Mouse (Mus musculus): ENCODE measurements around the gene Ski. TPM values are rescaled to one million over a fixed set of nuclear protein-coding genes. Genes with fewer than 3 reads are reported as not detected.
A peak's percentile ranks its signal among the peaks of the same experiment; 100 is the strongest.

Ski gene
- polyA plus RNA-seq, 1 experiment from 2014 or later: 22.6 TPM

DNA sequence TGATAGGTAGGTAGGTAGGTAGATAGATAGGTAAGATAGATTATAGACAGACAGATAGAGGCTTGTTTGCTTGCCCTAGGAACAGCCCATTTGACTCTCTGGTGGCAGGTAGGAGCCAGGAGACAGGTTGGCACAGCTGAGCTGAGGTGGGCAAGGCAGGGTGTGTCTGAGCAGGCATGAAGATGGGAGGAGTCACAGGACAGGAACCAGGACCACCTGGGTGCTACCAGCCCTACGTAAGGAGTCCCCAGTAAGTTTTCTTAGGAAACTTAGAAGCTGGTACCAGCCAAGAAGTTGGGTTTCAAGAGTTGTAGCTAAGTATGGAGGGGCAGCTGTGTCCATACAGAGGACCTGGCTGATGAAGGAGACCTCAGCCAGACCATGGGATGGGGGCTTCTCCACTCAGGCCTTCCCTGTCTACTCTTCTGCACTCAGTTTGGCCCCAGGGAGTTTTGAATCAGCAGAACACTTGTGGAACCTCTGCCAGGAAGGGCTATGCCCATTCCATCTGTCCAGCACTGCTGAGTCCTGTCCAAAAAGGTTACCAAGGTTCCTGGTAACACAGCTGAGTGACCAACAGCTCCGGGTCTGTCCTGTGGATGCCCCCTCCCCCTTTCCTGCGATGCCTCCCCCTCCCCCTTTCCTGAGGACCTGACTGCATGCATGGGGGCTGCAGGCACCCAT, 68.9 kb downstream of the Ski start:
- no peak for TF ChIP-seq EP300 (IDR thresholded peaks at IDR 0.05)
- no peak for TF ChIP-seq CTCF (IDR thresholded peaks at IDR 0.05)
- peaks cover 37% of the 10 kb centered on the region for H3K4me1 ChIP-seq (ENCODE audit: insufficient read depth, low read depth, low read length)
- H3K27ac ChIP-seq (ENCODE audit: low read length): no peak overlapping the region
- H3K4me3 ChIP-seq (ENCODE audit: low read depth, low read length): no peak overlapping the region
- H3K4me2 ChIP-seq (replicated peaks; ENCODE audit: low read depth, low read length): no peak overlapping the region
- no peaks in the 10 kb centered on the region for H3K9me3 ChIP-seq (ENCODE audit: low read length)
- no peak overlapping the region for H3K9ac ChIP-seq (replicated peaks; ENCODE audit: low read depth)
- H3K36me3 ChIP-seq (ENCODE audit: insufficient read depth, low read length): peaks cover 26% of the 10 kb centered on the region
- no peak for DNase-seq (ENCODE audit: low spot score)
- 63% methylated on average over 3 of the region's 3 CpGs for WGBS
- no peak for ATAC-seq
- H3K27me3 ChIP-seq (replicated peaks; ENCODE audit: insufficient read depth, low read length): no peaks in the 10 kb centered on the region

GRCm38 (mm10) chr4:155152476-155152875, 69.9 kb downstream of the Ski start:
- Histone ChIP-seq H3K36me3 (ENCODE audit: insufficient read depth, low read length) (peaks cover 19% of the 10 kb centered on the region), H3K9ac (replicated peaks; ENCODE audit: low read depth) (no peak overlapping the region), H3K4me3 (ENCODE audit: low read depth, low read length) (no peak overlapping the region), H3K4me2 (replicated peaks; ENCODE audit: low read depth, low read length) (no peak overlapping the region), H3K27ac (ENCODE audit: low read length) (peak overlapping the region; percentile 94), H3K27me3 (replicated peaks; ENCODE audit: insufficient read depth, low read length) (no peaks in the 10 kb centered on the region), H3K4me1 (ENCODE audit: insufficient read depth, low read depth, low read length) (peaks cover 40% of the 10 kb centered on the region), H3K9me3 (ENCODE audit: low read length) (no peaks in the 10 kb centered on the region)
- no peak for TF ChIP-seq EP300 (IDR thresholded peaks at IDR 0.05)
- 91% methylated on average over 6 of the region's 6 CpGs for WGBS
- DNase-seq (ENCODE audit: low spot score) (no peak), ATAC-seq (no peak)

- Histone ChIP-seq H3K27ac (ENCODE audit: low read length) (peak overlapping the region; percentile 94), H3K36me3 (ENCODE audit: insufficient read depth, low read length) (peaks cover 13% of the 10 kb centered on the region), H3K4me2 (replicated peaks; ENCODE audit: low read depth, low read length) (peak overlapping the region; percentile 83), H3K9ac (replicated peaks; ENCODE audit: low read depth) (0 out of 2 replicates have a peak overlapping the region, but pooled peaks have one; percentile 26), H3K4me3 (ENCODE audit: low read depth, low read length) (no peak overlapping the region), H3K9me3 (ENCODE audit: low read length) (no peaks in the 10 kb centered on the region), H3K27me3 (replicated peaks; ENCODE audit: insufficient read depth, low read length) (no peaks in the 10 kb centered on the region), H3K4me1 (ENCODE audit: insufficient read depth, low read depth, low read length) (peaks cover 40% of the 10 kb centered on the region)
- ATAC-seq (peak; percentile 7), DNase-seq (ENCODE audit: low spot score) (peak; percentile 92)
- 19% methylated on average over 4 of the region's 4 CpGs for WGBS
- TF ChIP-seq EP300 (IDR thresholded peaks at IDR 0.05) (peak; percentile 38; the same call in 1 of the 2 replicates), CTCF (IDR thresholded peaks at IDR 0.05) (no peak; the same call in 1 of the 2 replicates)
Measured at GRCm38 (mm10) chr4:155151845-155152244, 70.5 kb downstream of the Ski start.

- no peak for ATAC-seq
- H3K4me2 ChIP-seq (replicated peaks; ENCODE audit: low read depth, low read length): peak overlapping the region; percentile 83
- H3K27me3 ChIP-seq (replicated peaks; ENCODE audit: insufficient read depth, low read length): no peaks in the 10 kb centered on the region
- H3K9ac ChIP-seq (replicated peaks; ENCODE audit: low read depth): peak overlapping the region; percentile 56
- peak overlapping the region; percentile 49 for H3K4me3 ChIP-seq (ENCODE audit: low read depth, low read length)
- H3K27ac ChIP-seq (ENCODE audit: low read length): peak overlapping the region; percentile 94
- TF ChIP-seq CTCF (IDR thresholded peaks at IDR 0.05) (no peak), EP300 (IDR thresholded peaks at IDR 0.05) (no peak)
- DNase-seq (ENCODE audit: low spot score): no peak
- H3K9me3 ChIP-seq (ENCODE audit: low read length): no peaks in the 10 kb centered on the region
- 33% methylated on average over 12 of the region's 12 CpGs for WGBS
- H3K36me3 ChIP-seq (ENCODE audit: insufficient read depth, low read length): peaks cover 7% of the 10 kb centered on the region
- peaks cover 40% of the 10 kb centered on the region for H3K4me1 ChIP-seq (ENCODE audit: insufficient read depth, low read depth, low read length)
Measured at GRCm38 (mm10) chr4:155151221-155151788, 71.1 kb downstream of the Ski start.

DNA sequence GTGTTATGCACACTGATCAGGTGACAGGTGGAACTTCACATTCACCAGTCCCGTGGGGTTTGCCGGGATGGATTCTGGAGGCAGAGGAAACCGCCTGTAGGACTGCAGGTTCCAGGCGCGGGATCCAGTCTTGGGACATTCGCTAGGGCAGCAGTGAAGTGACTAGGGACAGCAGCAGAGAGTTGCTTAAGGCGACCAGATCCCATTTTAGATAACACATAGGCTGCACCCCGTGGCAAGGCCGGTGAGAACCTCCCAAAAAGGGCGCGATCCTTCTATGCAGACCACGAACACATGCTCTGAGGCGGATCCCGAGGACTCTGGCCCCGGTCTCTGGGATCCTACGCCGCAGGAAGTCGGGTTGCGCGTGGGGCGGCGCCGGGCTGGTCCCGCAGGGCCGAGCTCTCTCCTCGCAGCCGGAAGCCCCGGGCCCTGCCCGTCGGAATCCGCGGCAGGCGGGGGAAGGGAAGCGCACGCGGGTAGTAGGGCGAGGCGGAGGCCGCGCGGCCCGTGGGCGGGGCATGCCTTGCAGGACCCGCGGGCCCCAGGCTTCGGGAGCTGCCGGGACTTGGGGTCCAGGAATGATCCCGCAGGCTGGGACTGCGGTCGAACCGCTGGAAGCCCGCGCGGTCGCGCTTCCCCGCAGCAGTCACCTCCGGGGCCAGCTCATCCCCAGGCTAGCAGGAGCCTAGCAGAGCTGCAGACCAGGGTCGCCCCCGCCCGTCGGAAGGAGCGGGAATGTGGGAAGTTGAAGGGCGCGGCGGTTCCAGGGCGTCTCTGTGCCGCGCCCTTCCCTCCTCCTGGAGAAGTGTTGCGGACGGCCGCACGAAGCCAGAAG, 71.9 kb downstream of the Ski start:
- 4% methylated on average over 49 of the region's 73 CpGs for WGBS
- Histone ChIP-seq H3K4me3 (ENCODE audit: low read depth, low read length) (peak overlapping the region; percentile 49), H3K27me3 (replicated peaks; ENCODE audit: insufficient read depth, low read length) (no peaks in the 10 kb centered on the region), H3K4me2 (replicated peaks; ENCODE audit: low read depth, low read length) (peak overlapping the region; percentile 83), H3K36me3 (ENCODE audit: insufficient read depth, low read length) (0 out of 2 replicates have a peak, but pooled peaks cover 2% of the 10 kb centered on the region), H3K4me1 (ENCODE audit: insufficient read depth, low read depth, low read length) (peaks cover 40% of the 10 kb centered on the region), H3K9ac (replicated peaks; ENCODE audit: low read depth) (peak overlapping the region; percentile 56), H3K9me3 (ENCODE audit: low read length) (no peaks in the 10 kb centered on the region), H3K27ac (ENCODE audit: low read length) (peak overlapping the region; percentile 94)
- ATAC-seq (peak; percentile 89), DNase-seq (ENCODE audit: low spot score) (peak; percentile 96)
- TF ChIP-seq CTCF (IDR thresholded peaks at IDR 0.05): no peak
- no peak; the same call in 1 of the 2 replicates for TF ChIP-seq EP300 (IDR thresholded peaks at IDR 0.05)

- H3K27ac ChIP-seq (ENCODE audit: low read length): peak overlapping the region; percentile 94
- H3K4me3 ChIP-seq (ENCODE audit: low read depth, low read length): no peak overlapping the region
- no peak for DNase-seq (ENCODE audit: low spot score)
- peak overlapping the region; percentile 56; the same call in 1 of the 2 replicates for H3K9ac ChIP-seq (replicated peaks; ENCODE audit: low read depth)
- H3K4me2 ChIP-seq (replicated peaks; ENCODE audit: low read depth, low read length): no peak overlapping the region; the same call in 1 of the 2 replicates
- H3K27me3 ChIP-seq (replicated peaks; ENCODE audit: insufficient read depth, low read length): no peaks in the 10 kb centered on the region
- no peaks in the 10 kb centered on the region for H3K36me3 ChIP-seq (ENCODE audit: insufficient read depth, low read length)
- H3K9me3 ChIP-seq (ENCODE audit: low read length): no peaks in the 10 kb centered on the region
- no peak for TF ChIP-seq CTCF (IDR thresholded peaks at IDR 0.05)
- TF ChIP-seq EP300 (IDR thresholded peaks at IDR 0.05): no peak
- H3K4me1 ChIP-seq (ENCODE audit: insufficient read depth, low read depth, low read length): peaks cover 36% of the 10 kb centered on the region
- no peak for ATAC-seq
- WGBS: 44% methylated on average over 6 of the region's 6 CpGs
Measured at GRCm38 (mm10) chr4:155149941-155150275, 72.5 kb downstream of the Ski start.
